Mouse (Mus musculus) mouse embryonic stem cell (cell line): Measurements from ENCODE around the gene Nppb.

Experiments used
- in situ Hi-C, 2 experiments: fragments of 300-500 bp; cut with MboI; formaldehyde crosslinking; loops; 1 replicate in 1 of 2; 3 replicates in 1 of 2; pipeline ENCODE4 v1.14.3; 2019 to 2020; ENCODE audit warnings: low sequenced_read_pairs in 2 of 2, low pct_unique_long_range_greater_than_20kb in 1 of 2, mixed read lengths in 1 of 2; ENCODE audit not compliant: unreplicated experiment in 1 of 2

Gene Nppb

DNA sequence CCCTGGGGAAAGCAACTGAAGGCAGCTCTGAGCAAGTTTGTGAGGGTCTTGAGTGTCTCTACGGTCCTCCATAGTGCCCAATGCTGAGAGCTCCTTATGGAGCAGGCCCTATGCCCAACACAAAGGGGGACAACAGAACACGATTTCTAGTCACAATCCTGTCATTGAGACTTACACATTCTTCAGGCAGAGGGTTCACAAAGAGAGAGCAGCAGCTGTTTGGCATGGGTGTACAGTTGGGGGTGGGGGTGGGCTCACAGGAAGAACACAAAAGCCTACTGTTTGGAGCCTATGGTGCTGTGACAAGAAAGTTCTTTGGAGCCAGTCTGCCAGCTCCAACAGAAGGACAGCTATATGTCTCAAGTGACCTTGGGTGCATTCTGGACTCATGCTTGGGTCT lies 32.8 kb downstream of the Nppb start:
- in situ Hi-C loops = no loop called here

DNA sequence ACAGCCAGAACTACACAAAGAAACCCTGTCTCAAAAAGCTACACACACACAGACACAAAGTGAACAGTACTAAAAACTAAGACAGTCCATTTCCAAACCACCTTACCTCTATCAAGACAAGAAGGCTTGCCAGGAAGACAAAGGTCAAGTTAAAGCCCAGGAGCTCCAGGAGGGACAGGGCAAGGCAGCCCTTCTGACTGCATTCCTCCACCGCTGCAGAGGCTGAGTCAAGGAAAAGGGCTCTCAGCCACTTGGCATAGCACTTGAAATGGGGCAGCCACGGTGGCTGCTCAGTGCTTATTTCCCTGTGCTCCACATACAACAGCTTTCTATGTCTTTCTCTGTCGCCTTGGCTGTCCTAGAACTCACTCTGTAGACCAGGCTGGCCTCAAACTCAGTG lies 38.4 kb downstream of the Nppb start:
- in situ Hi-C loops = no loop called here

DNA sequence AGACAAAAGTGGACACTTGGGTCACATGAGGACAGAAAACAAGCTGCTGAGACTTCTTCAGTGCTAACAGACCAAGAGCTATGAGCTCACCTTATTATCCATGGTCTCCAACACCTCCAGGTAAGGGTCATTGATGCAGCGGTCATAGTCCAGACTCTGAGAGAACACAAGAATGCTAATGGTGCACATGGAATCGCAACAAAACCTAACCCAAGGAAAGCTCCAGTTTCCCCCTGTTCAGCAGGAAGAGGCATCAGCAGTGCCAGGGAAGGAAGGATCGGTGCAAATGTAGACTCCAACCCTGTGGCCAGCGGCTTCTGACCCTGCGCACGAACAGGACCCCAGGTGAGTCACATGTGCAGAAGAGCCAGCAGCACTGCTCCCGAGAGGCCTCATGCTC lies 43.7 kb downstream of the Nppb start:
- in situ Hi-C loops = loop anchor here in 1 of 2 experiments (25.0 kb wide), 1 partner anchor 558 kb away; the partner anchor contains the start of gene Srm

DNA sequence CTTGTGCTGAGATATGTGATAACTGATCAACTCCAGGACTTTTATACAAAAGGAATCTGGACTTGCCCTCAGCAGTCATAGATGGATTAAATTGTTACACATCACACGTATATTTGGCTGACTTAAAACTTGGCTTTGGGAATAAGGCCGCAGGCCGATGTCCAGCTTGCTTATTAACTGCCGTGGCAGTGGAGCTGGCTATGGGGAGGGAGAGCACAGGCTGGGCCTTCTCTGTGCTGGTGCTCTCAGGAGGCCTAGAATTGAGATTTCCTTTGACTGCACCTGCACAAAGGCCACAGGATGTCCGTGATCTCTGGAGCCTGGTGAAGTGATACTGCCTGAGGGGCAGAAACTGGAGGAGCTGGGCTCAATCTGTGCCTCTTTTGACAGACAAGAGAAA lies 44.9 kb downstream of the Nppb start:
- in situ Hi-C loops = loop anchor here in 1 of 2 experiments (25.0 kb wide), 1 partner anchor 557 kb away; the partner anchor contains the start of gene Srm

DNA sequence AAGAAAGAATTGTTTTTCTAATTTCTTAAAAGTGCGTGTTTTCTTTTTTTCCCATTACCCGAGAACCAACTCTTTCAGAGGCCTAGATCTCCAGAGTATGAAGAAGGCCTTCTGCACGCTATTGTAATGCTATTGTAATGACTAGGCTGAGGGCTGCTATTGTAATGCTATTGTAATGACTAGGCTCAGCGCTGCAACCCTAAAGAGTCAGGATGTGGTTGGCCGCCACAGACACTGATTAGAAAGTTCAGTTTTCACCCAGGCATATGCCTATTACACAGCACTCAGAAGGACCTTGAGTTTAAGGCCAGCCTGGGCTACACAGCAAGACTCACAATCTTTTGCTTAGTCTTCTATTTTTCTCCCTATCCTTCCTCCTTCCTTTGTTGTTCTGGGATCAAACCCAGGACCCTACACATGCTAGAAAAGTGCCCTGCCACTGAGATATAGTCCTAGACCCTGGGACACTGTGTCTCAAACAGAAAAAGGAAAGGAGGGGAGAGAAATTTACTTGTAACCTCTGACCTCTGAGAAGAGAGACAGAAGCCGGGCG lies 48.3 kb downstream of the Nppb start:
- in situ Hi-C loops = loop anchor here in 1 of 2 experiments (25.0 kb wide), 1 partner anchor 553 kb away; the partner anchor contains the start of gene Srm

DNA sequence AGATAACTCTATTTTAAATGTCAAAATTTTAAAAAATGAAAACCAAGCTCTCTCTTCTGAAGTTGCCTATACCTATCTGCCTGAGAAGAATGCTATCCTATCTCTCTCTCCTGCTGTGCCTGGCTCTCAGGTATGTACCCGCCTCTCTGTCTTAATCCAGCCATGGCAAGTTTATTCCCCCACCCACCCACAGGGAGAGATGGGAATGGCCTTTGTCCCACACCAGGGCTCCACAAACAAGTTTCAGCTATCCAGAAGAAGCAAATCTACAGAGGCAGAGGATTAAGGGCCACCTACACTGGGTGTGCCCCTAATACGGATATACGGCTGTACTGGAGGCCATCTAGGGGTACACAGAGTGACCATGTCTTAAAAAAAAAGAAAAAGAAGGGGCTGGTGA lies 49.9 kb downstream of the Nppb start:
- in situ Hi-C loops = loop anchor here in 1 of 2 experiments (25.0 kb wide), 1 partner anchor 552 kb away; the partner anchor contains the start of gene Srm
